Mouse (Mus musculus): ENCODE measurements around the gene Cry2.

The Cry2 gene

GRCm38 (mm10) chr2:92423702-92424461 lies 10.0 kb downstream of the Cry2 start:
- Histone ChIP-seq H3K4me3 (replicated peaks; ENCODE audit: low read length) (peak overlapping the region; percentile 45), H3K27me3 (ENCODE audit: insufficient read depth, low read length) (no peaks in the 10 kb centered on the region), H3K4me1 (replicated peaks; ENCODE audit: low read depth, low read length) (peaks cover 69% of the 10 kb centered on the region), H3K36me3 (ENCODE audit: insufficient read depth, low read length) (peaks cover 74% of the 10 kb centered on the region), H3K9me3 (ENCODE audit: low read length) (no peaks in the 10 kb centered on the region)
- TF ChIP-seq POU5F1 (IDR thresholded peaks at IDR 0.05; ENCODE audit: borderline replicate concordance, low read length) (no peak), NANOG (IDR thresholded peaks at IDR 0.05; ENCODE audit: borderline replicate concordance, low read length) (no peak), CTCF (conservative IDR thresholded peaks at IDR 0.05; ENCODE audit: low read length) (no peak)

GRCm38 (mm10) chr2:92423156-92423555 lies 10.7 kb downstream of the Cry2 start:
- TF ChIP-seq POU5F1 (IDR thresholded peaks at IDR 0.05; ENCODE audit: borderline replicate concordance, low read length): no peak
- TF ChIP-seq CTCF (conservative IDR thresholded peaks at IDR 0.05; ENCODE audit: low read length): no peak; the same call in 1 of the 2 replicates
- no peak for TF ChIP-seq NANOG (IDR thresholded peaks at IDR 0.05; ENCODE audit: borderline replicate concordance, low read length)
- H3K4me1 ChIP-seq (replicated peaks; ENCODE audit: low read depth, low read length): peaks cover 61% of the 10 kb centered on the region
- no peaks in the 10 kb centered on the region for H3K9me3 ChIP-seq (ENCODE audit: low read length)
- peak overlapping the region; percentile 32; the same call in 1 of the 2 replicates for H3K4me3 ChIP-seq (replicated peaks; ENCODE audit: low read length)
- H3K36me3 ChIP-seq (ENCODE audit: insufficient read depth, low read length): peaks cover 81% of the 10 kb centered on the region
- H3K27me3 ChIP-seq (ENCODE audit: insufficient read depth, low read length): no peaks in the 10 kb centered on the region

GRCm38 (mm10) chr2:92422388-92423135 lies 11.3 kb downstream of the Cry2 start:
- H3K4me1 ChIP-seq (replicated peaks; ENCODE audit: low read depth, low read length): peaks cover 55% of the 10 kb centered on the region
- H3K9me3 ChIP-seq (ENCODE audit: low read length): no peaks in the 10 kb centered on the region
- peak overlapping the region; percentile 32 for H3K4me3 ChIP-seq (replicated peaks; ENCODE audit: low read length)
- no peaks in the 10 kb centered on the region for H3K27me3 ChIP-seq (ENCODE audit: insufficient read depth, low read length)
- peaks cover 87% of the 10 kb centered on the region for H3K36me3 ChIP-seq (ENCODE audit: insufficient read depth, low read length)
- TF ChIP-seq CTCF (conservative IDR thresholded peaks at IDR 0.05; ENCODE audit: low read length) (peak; percentile 44), POU5F1 (IDR thresholded peaks at IDR 0.05; ENCODE audit: borderline replicate concordance, low read length) (no peak)

- no peaks in the 10 kb centered on the region for H3K27me3 ChIP-seq (ENCODE audit: insufficient read depth, low read length)
- H3K36me3 ChIP-seq (ENCODE audit: insufficient read depth, low read length): peaks cover 94% of the 10 kb centered on the region
- H3K9me3 ChIP-seq (ENCODE audit: low read length): no peaks in the 10 kb centered on the region
- H3K4me1 ChIP-seq (replicated peaks; ENCODE audit: low read depth, low read length): peaks cover 48% of the 10 kb centered on the region
- TF ChIP-seq POU5F1 (IDR thresholded peaks at IDR 0.05; ENCODE audit: borderline replicate concordance, low read length) (no peak), CTCF (conservative IDR thresholded peaks at IDR 0.05; ENCODE audit: low read length) (no peak), NANOG (IDR thresholded peaks at IDR 0.05; ENCODE audit: borderline replicate concordance, low read length) (no peak)
- no peak overlapping the region for H3K4me3 ChIP-seq (replicated peaks; ENCODE audit: low read length)
Observed at GRCm38 (mm10) chr2:92421723-92422387, 12.0 kb downstream of the Cry2 start.

DNA sequence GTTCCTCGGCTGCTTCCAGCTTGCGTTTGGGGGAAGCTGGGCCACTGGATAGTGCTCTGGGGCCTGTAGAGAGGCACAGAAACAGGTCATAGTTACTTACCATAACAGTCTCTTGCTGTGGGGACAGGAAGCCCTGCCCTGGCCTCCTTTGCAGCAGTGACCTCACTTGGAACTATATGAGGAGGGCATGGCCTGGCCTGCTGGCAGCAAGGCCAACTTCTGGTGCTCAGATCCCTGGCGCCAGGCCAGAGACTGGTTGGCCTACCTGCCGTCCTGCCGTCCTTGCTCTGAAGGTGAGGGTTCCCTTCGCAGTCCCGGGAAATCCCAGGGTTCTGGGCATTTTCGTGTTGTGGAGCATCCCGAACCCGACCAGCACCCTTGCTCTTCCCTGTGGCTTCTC lies 22.1 kb downstream of the Cry2 start:
- H3K36me3 ChIP-seq (ENCODE audit: insufficient read depth, low read length): peaks cover 99% of the 10 kb centered on the region
- no peak overlapping the region for H3K4me3 ChIP-seq (replicated peaks; ENCODE audit: low read length)
- H3K4me1 ChIP-seq (replicated peaks; ENCODE audit: low read depth, low read length): 0 out of 2 replicates have a peak, but pooled peaks cover 7% of the 10 kb centered on the region
- TF ChIP-seq POU5F1 (IDR thresholded peaks at IDR 0.05; ENCODE audit: borderline replicate concordance, low read length) (no peak), CTCF (conservative IDR thresholded peaks at IDR 0.05; ENCODE audit: low read length) (no peak), NANOG (IDR thresholded peaks at IDR 0.05; ENCODE audit: borderline replicate concordance, low read length) (no peak)
- no peaks in the 10 kb centered on the region for H3K27me3 ChIP-seq (ENCODE audit: insufficient read depth, low read length)
- H3K9me3 ChIP-seq (ENCODE audit: low read length): no peaks in the 10 kb centered on the region

- no peaks in the 10 kb centered on the region for H3K27me3 ChIP-seq (ENCODE audit: insufficient read depth, low read length)
- TF ChIP-seq CTCF (conservative IDR thresholded peaks at IDR 0.05; ENCODE audit: low read length) (no peak), NANOG (IDR thresholded peaks at IDR 0.05; ENCODE audit: borderline replicate concordance, low read length) (no peak), POU5F1 (IDR thresholded peaks at IDR 0.05; ENCODE audit: borderline replicate concordance, low read length) (no peak)
Observed at GRCm38 (mm10) chr2:92408309-92409045, 25.4 kb downstream of the Cry2 start.

DNA sequence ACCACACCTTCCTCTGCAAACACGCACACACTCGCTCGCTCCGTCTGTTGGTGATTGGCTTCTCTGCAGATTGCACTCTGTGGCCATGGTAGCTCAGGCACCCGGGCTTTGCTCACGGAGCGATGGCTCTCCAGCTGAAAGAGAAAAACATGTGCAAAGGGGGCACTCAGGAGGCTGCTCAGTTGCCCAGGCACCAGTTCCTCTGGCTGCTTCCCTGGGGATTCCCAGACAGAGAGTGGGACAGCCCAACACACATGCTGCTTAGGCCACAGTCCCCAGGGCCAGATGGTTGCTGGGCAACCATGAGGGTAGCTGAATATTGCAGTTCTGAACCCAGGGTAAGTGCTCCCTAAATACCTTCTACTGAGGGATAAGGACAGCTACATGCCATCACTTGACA lies 28.2 kb downstream of the Cry2 start:
- TF ChIP-seq POU5F1 (IDR thresholded peaks at IDR 0.05; ENCODE audit: borderline replicate concordance, low read length) (no peak), NANOG (IDR thresholded peaks at IDR 0.05; ENCODE audit: borderline replicate concordance, low read length) (no peak), CTCF (conservative IDR thresholded peaks at IDR 0.05; ENCODE audit: low read length) (no peak)
- no peaks in the 10 kb centered on the region for H3K9me3 ChIP-seq (ENCODE audit: low read length)
- H3K4me1 ChIP-seq (replicated peaks; ENCODE audit: low read depth, low read length): peaks cover 18% of the 10 kb centered on the region
- H3K4me3 ChIP-seq (replicated peaks; ENCODE audit: low read length): no peak overlapping the region
- peaks cover 77% of the 10 kb centered on the region for H3K36me3 ChIP-seq (ENCODE audit: insufficient read depth, low read length)
- H3K27me3 ChIP-seq (ENCODE audit: insufficient read depth, low read length): peaks cover 2% of the 10 kb centered on the region

More at GRCm38 (mm10) chr2:92408309-92409045, 25.4 kb downstream of the Cry2 start:
- Histone ChIP-seq H3K9me3 (ENCODE audit: low read length) (no peaks in the 10 kb centered on the region), H3K4me1 (replicated peaks; ENCODE audit: low read depth, low read length) (peaks cover 7% of the 10 kb centered on the region; the same call in 1 of the 2 replicates), H3K36me3 (ENCODE audit: insufficient read depth, low read length) (peaks cover 99% of the 10 kb centered on the region), H3K4me3 (replicated peaks; ENCODE audit: low read length) (no peak overlapping the region)
